Comparison of ENCODE assay signal across 8 mouse cellular contexts in the genomic region with DNA sequence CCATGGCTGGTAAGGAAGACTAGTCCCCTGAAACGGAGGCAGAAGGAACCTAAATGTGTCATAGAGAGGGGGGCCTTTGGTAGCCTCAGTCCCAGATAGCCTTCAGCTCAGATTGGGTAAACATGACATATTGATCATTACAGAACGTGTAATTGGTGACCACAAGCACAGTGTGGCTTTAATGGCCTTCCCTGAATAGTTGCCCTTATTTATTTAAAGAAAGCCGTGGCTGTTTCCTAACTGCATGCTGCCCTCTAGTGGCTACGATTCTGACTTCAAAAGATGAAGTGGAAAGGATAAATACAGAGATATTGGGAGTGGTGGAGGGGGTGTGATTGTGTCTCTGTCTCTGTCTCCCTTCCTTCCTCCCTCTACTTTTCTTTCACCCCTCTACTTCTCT.
DNase-seq lines count a peak whose midpoint lies in the region; TF ChIP-seq lines count a peak whose summit lies in the region.

No protein-coding gene starts in this region.

- intact Hi-C loops in left cerebral cortex, postnatal 4 days (cut with DNase I), result loop anchor here (5.0 to 10.0 kb wide), 5 partner anchors 232 to 1059 kb away; a partner anchor contains a TSS

- WGBS in kidney, adult 2 months, result 23% methylated on average over 4 of the region's 4 CpGs

- DNase-seq in 3134 (ENCODE audit: extremely low read depth, insufficient read length, low spot score) (peak; percentile 7), ES-E14 (ENCODE audit: low read depth, low spot score) (peak; percentile 52)
- DNase-seq in cerebellum, adult 18-20 months, result peak; percentile 51 to 61
- DNase-seq in frontal cortex, postnatal 14 days (ENCODE audit: low spot score in 2 of 2), result peak; percentile 19 to 58
- peak; percentile 82 for DNase-seq in kidney, adult 2 months
- DNase-seq in left cerebral cortex, postnatal 4 days, result peak; percentile 70
- peak; percentile 40 for DNase-seq in ovary, postnatal 10 days (ENCODE audit: low spot score)
- peak; percentile 25 for DNase-seq in yolk sac, embryonic 10.5 days (ENCODE audit: low spot score)

- in situ Hi-C loops in ES-E14 (cut with MboI; ENCODE audit: low sequenced_read_pairs in 2 of 2, unreplicated experiment in 2 of 2), result loop anchor here in 1 of 2 experiments (25.0 kb wide), 1 partner anchor 1084 kb away; no protein-coding TSS in a partner anchor

- H3K27me3 ChIP-seq in kidney, adult 2 months (replicated peaks; ENCODE audit: control insufficient read depth, insufficient read depth, low read length), result no peaks in the 10 kb centered on the region

- TF ChIP-seq POLR2A in kidney, adult 2 months (IDR thresholded peaks at IDR 0.05; ENCODE audit: low read depth, low read length), result no peak

- H3K4me1 ChIP-seq in ES-E14 (ENCODE audit: control insufficient read depth in 2 of 2, insufficient read depth in 2 of 2, low read length in 2 of 2, poor library complexity in 1 of 2), result no peaks in the 10 kb centered on the region
- H3K4me1 ChIP-seq in kidney, adult 2 months (ENCODE audit: control insufficient read depth, insufficient read depth, low read length), result no peaks in the 10 kb centered on the region; the same call in 1 of the 2 replicates

- TF ChIP-seq CTCF in kidney, adult 2 months (conservative IDR thresholded peaks at IDR 0.05; ENCODE audit: insufficient read depth, insufficient read length, low read depth, low read length), result 0 out of 2 replicates have a peak, but pooled peaks have one; percentile 23

- H3K36me3 ChIP-seq in ES-E14 (ENCODE audit: control insufficient read depth, insufficient read depth, low read length, poor library complexity, severe bottlenecking), result no peaks in the 10 kb centered on the region
- H3K36me3 ChIP-seq in kidney, adult 2 months (ENCODE audit: control insufficient read depth, insufficient read depth, low read length), result no peaks in the 10 kb centered on the region

- H3K9ac ChIP-seq in ES-E14 (ENCODE audit: insufficient read depth, low read depth, low read length, poor library complexity, severe bottlenecking), result no peak overlapping the region

- H3K27ac ChIP-seq in ES-E14 (ENCODE audit: insufficient read depth, low read depth, low read length, poor library complexity, severe bottlenecking), result no peak overlapping the region
- H3K27ac ChIP-seq in kidney, adult 2 months (ENCODE audit: insufficient read depth, low read depth, low read length), result no peak overlapping the region

- H3K4me3 ChIP-seq in ES-E14 (ENCODE audit: insufficient read depth in 1 of 2, low read depth in 1 of 2, low read length in 2 of 2, poor library complexity in 1 of 2, severe bottlenecking in 1 of 2), result no peak overlapping the region
- H3K4me3 ChIP-seq in kidney, adult 2 months (ENCODE audit: insufficient read depth, low read depth, low read length), result no peak overlapping the region

- H3K9me3 ChIP-seq in ES-E14 (ENCODE audit: control insufficient read depth, insufficient read depth, low read depth, low read length), result no peaks in the 10 kb centered on the region

TF ChIP-seq in ES-E14, 5 proteins besides CTCF, POLR2A, EP300 and RAD21:
- TF ChIP-seq ZC3H11A (IDR thresholded peaks at IDR 0.05; ENCODE audit: borderline replicate concordance, low read depth, low read length) (peak; percentile 51; the same call in 1 of the 2 replicates), HCFC1 (IDR thresholded peaks at IDR 0.05; ENCODE audit: borderline replicate concordance, insufficient read depth, low read length) (no peak)

Comparison
In these comparisons a context has a peak if more than half of its experiments do, and no peak if none do; other contexts are left out.
1. DNase-seq: peak in every context shown above with its lines; median percentile 82 in kidney, adult 2 months; 70 in left cerebral cortex, postnatal 4 days; 56 in cerebellum, adult 18-20 months; 52 in ES-E14; 40 in ovary, postnatal 10 days; 38 in frontal cortex, postnatal 14 days; 25 in yolk sac, embryonic 10.5 days; 7 in 3134.